Mouse (Mus musculus) cerebellum, postnatal 10 days (tissue): ENCODE results near the gene Nhlrc4.

Experiments used
- DNase-seq, 2 experiments: peaks; one replicate each; pipeline ENCODE4 v3.0.0; 2021; ENCODE audit warnings: mixed read lengths in 2 of 2

Nhlrc4 gene

GRCm38 (mm10) chr17:25944366-25945163 lies at the start of gene Nhlrc4, which contains the start of gene Pigq:
Gene Nhlrc4, minus strand, starts transcription at chr17:25944961.
Gene Pigq, minus strand, starts transcription at chr17:25944936.
- no peak for DNase-seq

- no peak for DNase-seq
These were observed 48.7 kb upstream of the Nhlrc4 start for GRCm38 (mm10) chr17:25993489-25993888.

GRCm38 (mm10) chr17:25992274-25992673 lies 47.5 kb upstream of the Nhlrc4 start:
- DNase-seq = no peak

- DNase-seq = no peak
These were observed 45.6 kb upstream of the Nhlrc4 start for GRCm38 (mm10) chr17:25990331-25990730.

- peak; percentile 94 to 96 for DNase-seq
These were observed 40.8 kb upstream of the Nhlrc4 start, which contains the start of gene Capn15 for GRCm38 (mm10) chr17:25985306-25986294. Gene Capn15, minus strand, starts transcription at chr17:25985796.

- DNase-seq = peak; percentile 64 to 69
These were observed 40.0 kb upstream of the Nhlrc4 start for GRCm38 (mm10) chr17:25984556-25985305.

- no peak for DNase-seq
These were observed 39.3 kb upstream of the Nhlrc4 start for GRCm38 (mm10) chr17:25984066-25984465.

GRCm38 (mm10) chr17:25982913-25983312 lies 38.2 kb upstream of the Nhlrc4 start:
- no peak for DNase-seq

- peak; percentile 85 to 89 for DNase-seq
These were observed 36.1 kb upstream of the Nhlrc4 start for GRCm38 (mm10) chr17:25980854-25981253.

- no peak for DNase-seq
These were observed 35.3 kb upstream of the Nhlrc4 start for GRCm38 (mm10) chr17:25979829-25980738.

GRCm38 (mm10) chr17:25970954-25971707 lies 26.4 kb upstream of the Nhlrc4 start:
- no peak for DNase-seq

- peak; percentile 76 to 79 for DNase-seq
These were observed 25.7 kb upstream of the Nhlrc4 start for GRCm38 (mm10) chr17:25970448-25970847.

GRCm38 (mm10) chr17:25968176-25968575 lies 23.4 kb upstream of the Nhlrc4 start:
- no peak for DNase-seq

- DNase-seq = peak; percentile 66 to 73
These were observed 22.9 kb upstream of the Nhlrc4 start for GRCm38 (mm10) chr17:25967652-25968051.

- DNase-seq = no peak
These were observed 19.5 kb upstream of the Nhlrc4 start for GRCm38 (mm10) chr17:25964271-25964670.

GRCm38 (mm10) chr17:25962413-25962905 lies 17.7 kb upstream of the Nhlrc4 start:
- DNase-seq = no peak

GRCm38 (mm10) chr17:25961566-25961965 lies 16.8 kb upstream of the Nhlrc4 start:
- DNase-seq = no peak

GRCm38 (mm10) chr17:25959630-25960467 lies 15.1 kb upstream of the Nhlrc4 start:
- DNase-seq = no peak

GRCm38 (mm10) chr17:25958771-25959494 lies 14.2 kb upstream of the Nhlrc4 start:
- DNase-seq = peak; percentile 80 to 84
